Mouse (Mus musculus) intestine, embryonic 16.5 days (tissue): ENCODE measurements around the gene Kctd2. TPM values are rescaled to one million over a fixed set of nuclear protein-coding genes. Genes with fewer than 3 reads are reported as not detected.

Experiments
- ATAC-seq: fragments of 200-750 bp; cut with Nextera tagmentation; 2 replicates; pipeline ENCODE4 v1.8.0; 2017; ENCODE audit warnings: moderate TSS enrichment, moderate library complexity
- H3K27ac ChIP-seq: fragments of 300-500 bp; sonication (generic); 2 replicates; pipeline ENCODE4 v1.5.1; 2014; ENCODE audit warnings: mild to moderate bottlenecking, low read length
- H3K27me3 ChIP-seq: fragments of 300-500 bp; sonication (generic); replicated peaks from 2 replicates; pipeline ENCODE4 v1.6.1; 2014; ENCODE audit warnings: low read length, control low read depth, mixed read lengths; ENCODE audit not compliant: control insufficient read depth, insufficient read depth
- H3K36me3 ChIP-seq: fragments of 300-500 bp; sonication (generic); 2 replicates; pipeline ENCODE4 v1.6.1; 2014; ENCODE audit warnings: low read length, control low read depth; ENCODE audit not compliant: control insufficient read depth, insufficient read depth
- H3K4me1 ChIP-seq: fragments of 300-500 bp; sonication (generic); 2 replicates; pipeline ENCODE4 v1.6.1; 2014; ENCODE audit warnings: low read length, control low read depth, mixed read lengths; ENCODE audit not compliant: control insufficient read depth, insufficient read depth
- H3K4me2 ChIP-seq: fragments of 300-500 bp; sonication (generic); 2 replicates; pipeline ENCODE4 v1.6.1; 2014; ENCODE audit warnings: low read depth, low read length, control low read depth
- H3K4me3 ChIP-seq: fragments of 300-500 bp; sonication (generic); 2 replicates; pipeline ENCODE4 v1.5.1; 2014; ENCODE audit warnings: mild to moderate bottlenecking, low read length
- H3K9ac ChIP-seq: fragments of 300-500 bp; sonication (generic); 2 replicates; pipeline ENCODE4 v1.6.1; 2014; ENCODE audit warnings: low read depth, low read length
- H3K9me3 ChIP-seq: fragments of 300-500 bp; sonication (generic); 2 replicates; pipeline ENCODE4 v1.6.1; 2016; ENCODE audit warnings: low read length, control low read depth; ENCODE audit not compliant: control insufficient read depth
- WGBS: fragments of 180-500 bp; shearing (Covaris S2); extraction: QIAGEN DNeasy Blood & Tissue Kit; methylation state at CpG from one replicate; pipeline ENCODE4 v1.1.7; 2014; 5-methylcytosine and 5-hydroxymethylcytosine counted together
- polyA plus RNA-seq: library from polyadenylated mRNA; unstranded; fragments of >200 nt; fragmentation: Nextera tagmentation; extraction: Ambion mirVana; gene quantifications from 2 replicates; pipeline ENCODE4 v1.2.1, GENCODE M21; 2015

The Kctd2 gene
- polyA plus RNA-seq, 1 experiment from 2014 or later, result 2.8 TPM

DNA sequence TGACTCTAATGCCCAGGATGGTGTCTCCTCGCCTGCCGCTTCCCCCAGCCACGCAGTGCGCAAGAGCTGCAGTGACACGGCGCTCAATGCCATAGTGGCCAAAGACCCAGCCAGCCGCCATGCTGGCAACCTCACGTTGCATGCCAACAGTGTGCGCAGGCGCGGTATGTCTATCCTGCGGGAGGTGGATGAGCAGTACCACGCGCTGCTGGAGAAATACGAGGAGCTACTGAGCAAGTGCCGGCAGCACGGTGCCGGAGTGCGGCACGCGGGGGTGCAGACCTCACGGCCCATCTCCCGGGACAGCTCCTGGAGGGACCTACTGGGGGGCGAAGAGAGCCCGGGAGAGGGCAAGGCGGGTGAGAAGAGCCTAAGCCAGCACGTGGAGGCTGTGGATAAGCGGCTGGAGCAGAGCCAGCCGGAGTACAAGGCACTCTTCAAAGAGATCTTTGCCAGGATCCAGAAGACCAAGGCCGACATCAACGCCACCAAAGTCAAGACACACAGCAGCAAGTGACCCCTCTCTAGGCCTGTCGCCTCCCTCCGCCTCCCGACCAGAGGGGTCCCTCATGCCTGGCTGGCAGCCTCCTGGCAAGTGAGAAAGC, 26.1 kb upstream of the Kctd2 start:
- H3K27ac ChIP-seq, result no peak overlapping the region
- peak; percentile 52; the same call in 1 of the 2 replicates for ATAC-seq
- H3K4me1 ChIP-seq, result no peaks in the 10 kb centered on the region
- peak overlapping the region; percentile 19; the same call in 1 of the 2 replicates for H3K4me2 ChIP-seq
- WGBS, result 58% methylated on average over 34 of the region's 34 CpGs
- H3K9ac ChIP-seq, result 0 out of 2 replicates have a peak overlapping the region, but pooled peaks have one; percentile 24
- H3K36me3 ChIP-seq, result peaks cover 4% of the 10 kb centered on the region; the same call in 1 of the 2 replicates
- no peaks in the 10 kb centered on the region for H3K9me3 ChIP-seq
- peak overlapping the region; percentile 16; the same call in 1 of the 2 replicates for H3K4me3 ChIP-seq
- no peaks in the 10 kb centered on the region for H3K27me3 ChIP-seq

- Histone ChIP-seq H3K36me3 (no peaks in the 10 kb centered on the region), H3K9ac (no peak overlapping the region), H3K4me2 (no peak overlapping the region), H3K9me3 (no peaks in the 10 kb centered on the region), H3K27ac (no peak overlapping the region), H3K4me3 (no peak overlapping the region), H3K27me3 (no peaks in the 10 kb centered on the region), H3K4me1 (no peaks in the 10 kb centered on the region)
- ATAC-seq, result no peak
- WGBS, result 69% methylated on average over 7 of the region's 7 CpGs
These were observed 21.8 kb upstream of the Kctd2 start for GRCm38 (mm10) chr11:115398085-115398484.

- Histone ChIP-seq H3K36me3 (no peaks in the 10 kb centered on the region), H3K4me2 (no peak overlapping the region), H3K4me3 (no peak overlapping the region), H3K9me3 (no peaks in the 10 kb centered on the region), H3K27me3 (no peaks in the 10 kb centered on the region), H3K9ac (no peak overlapping the region), H3K4me1 (peaks cover 10% of the 10 kb centered on the region), H3K27ac (no peak overlapping the region)
- no peak for ATAC-seq
- 63% methylated on average over 3 of the region's 3 CpGs for WGBS
These were observed 19.8 kb upstream of the Kctd2 start for GRCm38 (mm10) chr11:115400126-115400525.

DNA sequence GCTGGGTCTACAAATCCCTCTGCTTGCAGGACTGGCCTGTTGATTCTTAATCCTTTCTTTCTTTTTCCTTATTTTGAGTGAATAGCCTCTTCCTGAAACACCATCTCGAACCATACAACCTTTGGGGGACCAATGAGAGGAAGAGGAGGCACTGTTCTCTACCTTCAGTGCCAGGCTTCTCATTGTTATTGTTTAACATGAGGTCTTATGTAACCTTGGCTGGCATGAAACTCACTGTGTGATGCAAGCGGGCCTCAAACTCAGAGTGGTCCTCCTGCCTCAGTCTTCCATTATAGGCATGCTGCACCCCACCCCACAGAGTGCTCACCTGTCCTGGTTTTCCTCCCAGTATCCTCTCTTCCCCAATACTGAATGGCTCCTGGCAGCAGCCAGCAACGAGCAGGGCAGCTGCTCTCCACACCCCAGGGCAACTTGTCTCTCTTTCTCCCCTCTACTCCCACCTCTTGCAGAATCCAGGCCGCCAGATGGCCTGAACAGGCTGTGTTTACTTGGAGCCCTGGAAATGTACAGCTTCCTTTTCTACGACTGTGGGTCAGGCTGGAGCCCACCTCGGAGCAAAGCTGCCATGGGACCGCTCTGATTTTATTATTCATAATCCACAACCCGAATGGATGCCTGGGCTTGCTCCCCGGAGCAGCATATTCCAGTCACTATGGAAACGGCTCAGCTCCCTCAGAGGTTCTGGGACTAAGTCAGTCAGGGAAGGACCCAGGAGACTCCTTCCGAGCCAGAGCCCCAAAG, 19.1 kb upstream of the Kctd2 start:
- H3K27me3 ChIP-seq, result no peaks in the 10 kb centered on the region
- peaks cover 10% of the 10 kb centered on the region for H3K4me1 ChIP-seq
- no peaks in the 10 kb centered on the region for H3K9me3 ChIP-seq
- H3K4me2 ChIP-seq, result no peak overlapping the region
- H3K27ac ChIP-seq, result no peak overlapping the region; the same call in 1 of the 2 replicates
- H3K9ac ChIP-seq, result no peak overlapping the region
- no peaks in the 10 kb centered on the region for H3K36me3 ChIP-seq
- 35% methylated on average over 11 of the region's 11 CpGs for WGBS
- H3K4me3 ChIP-seq, result no peak overlapping the region
- no peak for ATAC-seq

GRCm38 (mm10) chr11:115403338-115404124, 16.4 kb upstream of the Kctd2 start, which contains the start of gene Mrpl58:
Mrpl58 (plus strand) TSS chr11:115403752.
- peak within 1 kb of the TSS; percentile 84 for H3K4me2 ChIP-seq
- H3K36me3 ChIP-seq, result no peaks in the 10 kb centered on the region
- no peaks in the 10 kb centered on the region for H3K9me3 ChIP-seq
- WGBS, result 3% methylated on average over 50 of the region's 50 CpGs
- H3K4me3 ChIP-seq, result peak within 1 kb of the TSS; percentile 85
- H3K27ac ChIP-seq, result peak within 1 kb of the TSS; percentile 91
- H3K27me3 ChIP-seq, result no peaks in the 10 kb centered on the region
- peak within 1 kb of the TSS; percentile 95 for H3K9ac ChIP-seq
- peak; percentile 94 for ATAC-seq
- H3K4me1 ChIP-seq, result peaks cover 10% of the 10 kb centered on the region

- 96% methylated on average over 6 of the region's 6 CpGs for WGBS
These were observed 14.2 kb upstream of the Kctd2 start for GRCm38 (mm10) chr11:115405723-115406122.

GRCm38 (mm10) chr11:115406858-115407401, 13.0 kb upstream of the Kctd2 start:
- Histone ChIP-seq H3K27ac (no peak overlapping the region), H3K27me3 (no peaks in the 10 kb centered on the region), H3K4me3 (no peak overlapping the region), H3K9ac (no peak overlapping the region), H3K9me3 (no peaks in the 10 kb centered on the region), H3K36me3 (peaks cover 5% of the 10 kb centered on the region), H3K4me1 (peaks cover 19% of the 10 kb centered on the region), H3K4me2 (no peak overlapping the region)
- ATAC-seq, result no peak
- 94% methylated on average over 17 of the region's 17 CpGs for WGBS

More at GRCm38 (mm10) chr11:115405723-115406122, 14.2 kb upstream of the Kctd2 start:
- Histone ChIP-seq H3K4me1 (peaks cover 10% of the 10 kb centered on the region), H3K4me2 (no peak overlapping the region), H3K4me3 (no peak overlapping the region), H3K9me3 (no peaks in the 10 kb centered on the region), H3K27ac (no peak overlapping the region), H3K9ac (no peak overlapping the region), H3K27me3 (no peaks in the 10 kb centered on the region), H3K36me3 (peaks cover 5% of the 10 kb centered on the region)
- ATAC-seq, result no peak

GRCm38 (mm10) chr11:115408266-115408920, 11.5 kb upstream of the Kctd2 start:
- peaks cover 5% of the 10 kb centered on the region for H3K36me3 ChIP-seq
- no peaks in the 10 kb centered on the region for H3K9me3 ChIP-seq
- no peak overlapping the region for H3K9ac ChIP-seq
- peaks cover 20% of the 10 kb centered on the region for H3K4me1 ChIP-seq
- H3K4me2 ChIP-seq, result no peak overlapping the region
- no peak overlapping the region for H3K27ac ChIP-seq
- no peak overlapping the region for H3K4me3 ChIP-seq
- 73% methylated on average over 6 of the region's 6 CpGs for WGBS
- ATAC-seq, result no peak
- no peaks in the 10 kb centered on the region for H3K27me3 ChIP-seq
